Mouse (Mus musculus) bone marrow macrophage, adult 2 months (primary cell): ENCODE results near the gene Sirt4.

ENCODE experiments used
- CTCF ChIP-seq: IDR thresholded peaks from 2 replicates; pipeline ENCODE4 v1.5.1; 2012; ENCODE audit warnings: low read depth, mild to moderate bottlenecking, low read length, moderate library complexity
- POLR2A ChIP-seq: IDR thresholded peaks from 2 replicates; pipeline ENCODE4 v1.6.1; 2012; ENCODE audit warnings: mild to moderate bottlenecking, low read depth, low read length, borderline replicate concordance

- TF ChIP-seq CTCF (no peak), POLR2A (no peak)
Measured at GRCm38 (mm10) chr5:115516081-115516907, 31.8 kb upstream of the Sirt4 start.
